Mouse (Mus musculus): ENCODE measurements around the gene Olfr734. TPM values are rescaled to one million over a fixed set of nuclear protein-coding genes. Genes with fewer than 3 reads are reported as not detected.

Olfr734 gene
- polyA plus RNA-seq (2012; rRNA removed), result not detected in 2 replicates

- TF ChIP-seq POLR2A (IDR thresholded peaks at IDR 0.05; ENCODE audit: low read depth, low read length) (no peak), CTCF (conservative IDR thresholded peaks at IDR 0.05; ENCODE audit: insufficient read depth, insufficient read length, low read depth, low read length) (no peak)
- no peaks in the 10 kb centered on the region for H3K36me3 ChIP-seq (ENCODE audit: control insufficient read depth, insufficient read depth, low read length)
- no peaks in the 10 kb centered on the region for H3K4me1 ChIP-seq (ENCODE audit: control insufficient read depth, insufficient read depth, low read length)
- WGBS, result 62% methylated on average over 1 of the region's 1 CpGs
- no peaks in the 10 kb centered on the region for H3K27me3 ChIP-seq (replicated peaks; ENCODE audit: control insufficient read depth, insufficient read depth, low read length)
- no peak within 1 kb of the TSS for H3K4me3 ChIP-seq (ENCODE audit: insufficient read depth, low read depth, low read length)
- DNase-seq, result no peak
- no peak within 1 kb of the TSS for H3K27ac ChIP-seq (ENCODE audit: insufficient read depth, low read depth, low read length)
Measured at GRCm38 (mm10) chr14:50326661-50327060, at the start of gene Olfr734. Gene Olfr734, minus strand, starts transcription at chr14:50326761.

- H3K27ac ChIP-seq (ENCODE audit: insufficient read depth, low read depth, low read length), result no peak overlapping the region
- no peak for DNase-seq
- no peaks in the 10 kb centered on the region for H3K36me3 ChIP-seq (ENCODE audit: control insufficient read depth, insufficient read depth, low read length)
- TF ChIP-seq CTCF (conservative IDR thresholded peaks at IDR 0.05; ENCODE audit: insufficient read depth, insufficient read length, low read depth, low read length) (no peak), POLR2A (IDR thresholded peaks at IDR 0.05; ENCODE audit: low read depth, low read length) (no peak)
- WGBS, result 83% methylated on average over 2 of the region's 2 CpGs
- no peaks in the 10 kb centered on the region for H3K4me1 ChIP-seq (ENCODE audit: control insufficient read depth, insufficient read depth, low read length)
- H3K27me3 ChIP-seq (replicated peaks; ENCODE audit: control insufficient read depth, insufficient read depth, low read length), result no peaks in the 10 kb centered on the region
- no peak overlapping the region for H3K4me3 ChIP-seq (ENCODE audit: insufficient read depth, low read depth, low read length)
Measured at GRCm38 (mm10) chr14:50363561-50363960, 37.0 kb upstream of the Olfr734 start.

GRCm38 (mm10) chr14:50360480-50360879 is 33.9 kb upstream of the Olfr734 start:
- no peak for DNase-seq
- 79% methylated on average over 3 of the region's 3 CpGs for WGBS
- Histone ChIP-seq H3K36me3 (ENCODE audit: control insufficient read depth, insufficient read depth, low read length) (no peaks in the 10 kb centered on the region), H3K27ac (ENCODE audit: insufficient read depth, low read depth, low read length) (no peak overlapping the region), H3K4me1 (ENCODE audit: control insufficient read depth, insufficient read depth, low read length) (no peaks in the 10 kb centered on the region), H3K27me3 (replicated peaks; ENCODE audit: control insufficient read depth, insufficient read depth, low read length) (no peaks in the 10 kb centered on the region), H3K4me3 (ENCODE audit: insufficient read depth, low read depth, low read length) (no peak overlapping the region)
- TF ChIP-seq CTCF (conservative IDR thresholded peaks at IDR 0.05; ENCODE audit: insufficient read depth, insufficient read length, low read depth, low read length), result no peak
- TF ChIP-seq POLR2A (IDR thresholded peaks at IDR 0.05; ENCODE audit: low read depth, low read length), result no peak

GRCm38 (mm10) chr14:50357593-50357992 is 31.0 kb upstream of the Olfr734 start, which contains the start of gene Tlr11:
Gene Tlr11, plus strand, starts transcription at chr14:50357914.
- no peaks in the 10 kb centered on the region for H3K27me3 ChIP-seq (replicated peaks; ENCODE audit: control insufficient read depth, insufficient read depth, low read length)
- TF ChIP-seq CTCF (conservative IDR thresholded peaks at IDR 0.05; ENCODE audit: insufficient read depth, insufficient read length, low read depth, low read length) (no peak), POLR2A (IDR thresholded peaks at IDR 0.05; ENCODE audit: low read depth, low read length) (no peak)
- WGBS, result 67% methylated on average over 2 of the region's 2 CpGs
- no peaks in the 10 kb centered on the region for H3K36me3 ChIP-seq (ENCODE audit: control insufficient read depth, insufficient read depth, low read length)
- H3K4me1 ChIP-seq (ENCODE audit: control insufficient read depth, insufficient read depth, low read length), result no peaks in the 10 kb centered on the region
- no peak within 1 kb of the TSS for H3K4me3 ChIP-seq (ENCODE audit: insufficient read depth, low read depth, low read length)
- no peak for DNase-seq
- H3K27ac ChIP-seq (ENCODE audit: insufficient read depth, low read depth, low read length), result no peak within 1 kb of the TSS

GRCm38 (mm10) chr14:50356725-50357124 is 30.2 kb upstream of the Olfr734 start:
- no peak for DNase-seq
- Histone ChIP-seq H3K27me3 (replicated peaks; ENCODE audit: control insufficient read depth, insufficient read depth, low read length) (no peaks in the 10 kb centered on the region), H3K4me1 (ENCODE audit: control insufficient read depth, insufficient read depth, low read length) (no peaks in the 10 kb centered on the region), H3K36me3 (ENCODE audit: control insufficient read depth, insufficient read depth, low read length) (no peaks in the 10 kb centered on the region), H3K27ac (ENCODE audit: insufficient read depth, low read depth, low read length) (no peak overlapping the region), H3K4me3 (ENCODE audit: insufficient read depth, low read depth, low read length) (no peak overlapping the region)
- no peak for TF ChIP-seq CTCF (conservative IDR thresholded peaks at IDR 0.05; ENCODE audit: insufficient read depth, insufficient read length, low read depth, low read length)
- 82% methylated on average over 2 of the region's 2 CpGs for WGBS

GRCm38 (mm10) chr14:50352438-50352837 is 25.9 kb upstream of the Olfr734 start:
- DNase-seq, result peak; percentile 29
- H3K4me3 ChIP-seq (ENCODE audit: insufficient read depth, low read depth, low read length), result no peak overlapping the region
- 38% methylated on average over 3 of the region's 3 CpGs for WGBS
- no peaks in the 10 kb centered on the region for H3K36me3 ChIP-seq (ENCODE audit: control insufficient read depth, insufficient read depth, low read length)
- TF ChIP-seq POLR2A (IDR thresholded peaks at IDR 0.05; ENCODE audit: low read depth, low read length) (no peak), CTCF (conservative IDR thresholded peaks at IDR 0.05; ENCODE audit: insufficient read depth, insufficient read length, low read depth, low read length) (peak; percentile 65)
- no peaks in the 10 kb centered on the region for H3K4me1 ChIP-seq (ENCODE audit: control insufficient read depth, insufficient read depth, low read length)
- H3K27me3 ChIP-seq (replicated peaks; ENCODE audit: control insufficient read depth, insufficient read depth, low read length), result no peaks in the 10 kb centered on the region
- no peak overlapping the region for H3K27ac ChIP-seq (ENCODE audit: insufficient read depth, low read depth, low read length)

GRCm38 (mm10) chr14:50348796-50349195 is 22.2 kb upstream of the Olfr734 start, which contains the start of gene Olfr735:
Gene Olfr735, minus strand, starts transcription at chr14:50348872.
- no peaks in the 10 kb centered on the region for H3K36me3 ChIP-seq (ENCODE audit: control insufficient read depth, insufficient read depth, low read length)
- H3K27me3 ChIP-seq (replicated peaks; ENCODE audit: control insufficient read depth, insufficient read depth, low read length), result no peaks in the 10 kb centered on the region
- no peak within 1 kb of the TSS for H3K27ac ChIP-seq (ENCODE audit: insufficient read depth, low read depth, low read length)
- H3K4me1 ChIP-seq (ENCODE audit: control insufficient read depth, insufficient read depth, low read length), result no peaks in the 10 kb centered on the region
- no peak for DNase-seq
- no peak within 1 kb of the TSS for H3K4me3 ChIP-seq (ENCODE audit: insufficient read depth, low read depth, low read length)
- no peak for TF ChIP-seq CTCF (conservative IDR thresholded peaks at IDR 0.05; ENCODE audit: insufficient read depth, insufficient read length, low read depth, low read length)
- TF ChIP-seq POLR2A (IDR thresholded peaks at IDR 0.05; ENCODE audit: low read depth, low read length), result no peak
- 81% methylated on average over 2 of the region's 2 CpGs for WGBS
